Mouse (Mus musculus): ENCODE measurements around the gene Dop1a. TPM values are rescaled to one million over a fixed set of nuclear protein-coding genes. Genes with fewer than 3 reads are reported as not detected.
A peak's percentile ranks its signal among the peaks of the same experiment; 100 is the strongest.

Dop1a gene
- polyA plus RNA-seq, 1 experiment from 2014 or later, result 29.2 TPM

DNA sequence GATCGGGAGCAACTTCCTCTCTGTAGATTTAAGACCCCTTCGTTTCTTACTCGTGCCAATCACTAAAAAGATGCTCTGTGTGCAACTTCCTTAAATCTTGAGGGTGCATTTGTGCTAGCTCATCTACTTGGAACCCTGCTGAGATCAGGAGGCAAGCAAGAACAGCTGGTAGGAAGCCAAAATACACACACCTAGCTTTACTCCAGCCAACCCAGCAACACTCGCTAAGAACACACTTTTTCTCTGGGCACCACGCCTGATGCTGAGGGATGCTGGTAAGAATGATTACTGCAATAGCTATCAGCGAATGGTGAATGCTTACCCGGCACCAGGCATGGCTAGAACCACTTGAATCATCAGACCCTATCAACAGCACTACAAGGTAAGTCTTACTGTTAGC lies 20.1 kb upstream of the Dop1a start:
- Histone ChIP-seq H3K36me3 (ENCODE audit: control insufficient read depth, insufficient read depth, low read length) (no peaks in the 10 kb centered on the region), H3K9me3 (ENCODE audit: control insufficient read depth, low read depth, low read length) (no peaks in the 10 kb centered on the region), H3K4me1 (ENCODE audit: control insufficient read depth, insufficient read depth, low read length) (no peaks in the 10 kb centered on the region), H3K4me3 (ENCODE audit: low read depth, low read length) (no peak overlapping the region), H3K27ac (ENCODE audit: low read length) (no peak overlapping the region), H3K9ac (replicated peaks; ENCODE audit: low read depth, low read length) (no peak overlapping the region), H3K27me3 (ENCODE audit: control insufficient read depth, insufficient read depth, low read length) (no peaks in the 10 kb centered on the region), H3K4me2 (replicated peaks; ENCODE audit: low read depth, low read length) (no peak overlapping the region)
- WGBS, result 86% methylated on average over 7 of the region's 7 CpGs
- ATAC-seq (ENCODE audit: insufficient number of reproducible peaks, insufficient read depth, low FRiP score, low read depth), result no peak

GRCm38 (mm10) chr9:86447431-86447830 lies 19.5 kb upstream of the Dop1a start:
- 93% methylated on average over 8 of the region's 8 CpGs for WGBS
- no peak for ATAC-seq (ENCODE audit: insufficient number of reproducible peaks, insufficient read depth, low FRiP score, low read depth)
- Histone ChIP-seq H3K4me3 (ENCODE audit: low read depth, low read length) (no peak overlapping the region), H3K9me3 (ENCODE audit: control insufficient read depth, low read depth, low read length) (no peaks in the 10 kb centered on the region), H3K36me3 (ENCODE audit: control insufficient read depth, insufficient read depth, low read length) (no peaks in the 10 kb centered on the region), H3K27me3 (ENCODE audit: control insufficient read depth, insufficient read depth, low read length) (no peaks in the 10 kb centered on the region), H3K4me1 (ENCODE audit: control insufficient read depth, insufficient read depth, low read length) (no peaks in the 10 kb centered on the region), H3K27ac (ENCODE audit: low read length) (no peak overlapping the region), H3K4me2 (replicated peaks; ENCODE audit: low read depth, low read length) (no peak overlapping the region), H3K9ac (replicated peaks; ENCODE audit: low read depth, low read length) (no peak overlapping the region)

DNA sequence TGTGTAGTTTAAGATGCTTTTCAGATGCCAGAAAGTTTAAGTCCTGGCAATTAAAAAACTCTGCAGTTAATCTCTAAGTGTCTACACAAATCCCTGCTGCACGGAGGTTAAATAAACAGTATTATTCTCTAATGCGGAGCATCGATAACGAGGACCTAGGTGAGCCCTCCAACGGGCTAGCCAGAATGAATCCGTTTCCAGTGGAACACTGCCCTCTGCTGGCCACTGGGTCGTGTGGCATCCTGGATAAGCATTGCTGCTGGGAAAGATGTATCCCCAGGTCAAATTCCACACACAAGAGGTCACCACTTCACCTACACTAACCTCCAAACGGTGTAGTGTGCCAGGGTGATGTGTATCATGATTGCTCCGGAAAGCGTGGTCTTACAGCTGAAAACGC lies 17.4 kb upstream of the Dop1a start:
- H3K4me3 ChIP-seq (ENCODE audit: low read depth, low read length), result no peak overlapping the region
- WGBS, result 2% methylated on average over 11 of the region's 11 CpGs
- no peak overlapping the region for H3K4me2 ChIP-seq (replicated peaks; ENCODE audit: low read depth, low read length)
- H3K9ac ChIP-seq (replicated peaks; ENCODE audit: low read depth, low read length), result no peak overlapping the region
- no peaks in the 10 kb centered on the region for H3K27me3 ChIP-seq (ENCODE audit: control insufficient read depth, insufficient read depth, low read length)
- no peaks in the 10 kb centered on the region for H3K4me1 ChIP-seq (ENCODE audit: control insufficient read depth, insufficient read depth, low read length)
- H3K9me3 ChIP-seq (ENCODE audit: control insufficient read depth, low read depth, low read length), result no peaks in the 10 kb centered on the region
- no peak overlapping the region for H3K27ac ChIP-seq (ENCODE audit: low read length)
- peak; percentile 58; the same call in 1 of the 2 replicates for ATAC-seq (ENCODE audit: insufficient number of reproducible peaks, insufficient read depth, low FRiP score, low read depth)
- no peaks in the 10 kb centered on the region for H3K36me3 ChIP-seq (ENCODE audit: control insufficient read depth, insufficient read depth, low read length)

GRCm38 (mm10) chr9:86451094-86451493 lies 15.9 kb upstream of the Dop1a start:
- no peak overlapping the region for H3K9ac ChIP-seq (replicated peaks; ENCODE audit: low read depth, low read length)
- no peak overlapping the region for H3K4me3 ChIP-seq (ENCODE audit: low read depth, low read length)
- 73% methylated on average over 6 of the region's 6 CpGs for WGBS
- ATAC-seq (ENCODE audit: insufficient number of reproducible peaks, insufficient read depth, low FRiP score, low read depth), result no peak
- no peaks in the 10 kb centered on the region for H3K27me3 ChIP-seq (ENCODE audit: control insufficient read depth, insufficient read depth, low read length)
- H3K9me3 ChIP-seq (ENCODE audit: control insufficient read depth, low read depth, low read length), result no peaks in the 10 kb centered on the region
- H3K4me1 ChIP-seq (ENCODE audit: control insufficient read depth, insufficient read depth, low read length), result no peaks in the 10 kb centered on the region
- no peak overlapping the region for H3K4me2 ChIP-seq (replicated peaks; ENCODE audit: low read depth, low read length)
- H3K36me3 ChIP-seq (ENCODE audit: control insufficient read depth, insufficient read depth, low read length), result no peaks in the 10 kb centered on the region
- no peak overlapping the region for H3K27ac ChIP-seq (ENCODE audit: low read length)

DNA sequence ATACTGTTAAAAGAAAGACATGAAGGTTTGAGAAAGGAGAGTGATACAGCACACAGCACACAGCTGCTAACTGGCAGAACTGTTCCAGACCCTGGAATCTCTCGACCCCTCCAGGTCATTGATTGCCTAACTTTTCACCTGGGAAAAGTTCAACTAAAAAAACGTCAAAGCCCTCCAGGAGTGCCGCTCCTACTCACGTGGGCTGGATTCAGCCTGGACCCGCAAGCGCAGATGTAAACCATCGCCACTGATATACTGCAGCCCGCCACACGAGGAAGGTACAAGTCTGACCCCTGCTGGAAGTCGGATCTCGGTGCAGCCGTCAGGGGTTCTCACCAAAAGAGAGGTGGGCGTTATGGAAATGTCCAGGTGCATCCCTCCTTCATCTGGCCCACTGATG lies 15.3 kb upstream of the Dop1a start:
- WGBS, result under 1% methylated on average over 13 of the region's 13 CpGs
- ATAC-seq (ENCODE audit: insufficient number of reproducible peaks, insufficient read depth, low FRiP score, low read depth), result peak; percentile 60; the same call in 1 of the 2 replicates
- Histone ChIP-seq H3K4me1 (ENCODE audit: control insufficient read depth, insufficient read depth, low read length) (no peaks in the 10 kb centered on the region), H3K9ac (replicated peaks; ENCODE audit: low read depth, low read length) (no peak overlapping the region), H3K9me3 (ENCODE audit: control insufficient read depth, low read depth, low read length) (no peaks in the 10 kb centered on the region), H3K27ac (ENCODE audit: low read length) (no peak overlapping the region), H3K27me3 (ENCODE audit: control insufficient read depth, insufficient read depth, low read length) (no peaks in the 10 kb centered on the region), H3K4me3 (ENCODE audit: low read depth, low read length) (no peak overlapping the region), H3K4me2 (replicated peaks; ENCODE audit: low read depth, low read length) (peak overlapping the region; percentile 25; the same call in 1 of the 2 replicates), H3K36me3 (ENCODE audit: control insufficient read depth, insufficient read depth, low read length) (no peaks in the 10 kb centered on the region)

DNA sequence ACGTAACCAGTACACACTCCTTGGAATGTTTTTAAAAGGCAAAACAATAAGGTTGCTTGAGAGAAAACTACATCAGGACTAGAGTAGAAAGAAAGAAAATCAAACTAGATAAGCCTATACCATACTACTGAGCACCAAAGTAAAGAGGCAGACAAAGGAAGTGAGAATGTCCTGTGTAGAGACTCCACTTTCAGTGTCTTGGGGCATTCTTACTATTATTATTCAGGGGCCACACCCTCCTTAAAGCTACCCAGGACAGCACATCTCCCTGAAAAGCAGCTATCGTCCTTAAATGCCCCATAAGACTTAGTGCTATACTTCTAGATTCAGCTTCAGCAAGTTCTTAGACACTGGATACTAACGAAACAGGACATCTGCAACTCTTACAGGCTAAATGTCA lies 13.3 kb upstream of the Dop1a start:
- Histone ChIP-seq H3K36me3 (ENCODE audit: control insufficient read depth, insufficient read depth, low read length) (no peaks in the 10 kb centered on the region), H3K4me1 (ENCODE audit: control insufficient read depth, insufficient read depth, low read length) (no peaks in the 10 kb centered on the region), H3K9ac (replicated peaks; ENCODE audit: low read depth, low read length) (no peak overlapping the region), H3K4me3 (ENCODE audit: low read depth, low read length) (no peak overlapping the region), H3K27me3 (ENCODE audit: control insufficient read depth, insufficient read depth, low read length) (no peaks in the 10 kb centered on the region), H3K9me3 (ENCODE audit: control insufficient read depth, low read depth, low read length) (no peaks in the 10 kb centered on the region), H3K4me2 (replicated peaks; ENCODE audit: low read depth, low read length) (no peak overlapping the region), H3K27ac (ENCODE audit: low read length) (no peak overlapping the region)
- no peak for ATAC-seq (ENCODE audit: insufficient number of reproducible peaks, insufficient read depth, low FRiP score, low read depth)
- WGBS, result 78% methylated on average over 3 of the region's 3 CpGs

DNA sequence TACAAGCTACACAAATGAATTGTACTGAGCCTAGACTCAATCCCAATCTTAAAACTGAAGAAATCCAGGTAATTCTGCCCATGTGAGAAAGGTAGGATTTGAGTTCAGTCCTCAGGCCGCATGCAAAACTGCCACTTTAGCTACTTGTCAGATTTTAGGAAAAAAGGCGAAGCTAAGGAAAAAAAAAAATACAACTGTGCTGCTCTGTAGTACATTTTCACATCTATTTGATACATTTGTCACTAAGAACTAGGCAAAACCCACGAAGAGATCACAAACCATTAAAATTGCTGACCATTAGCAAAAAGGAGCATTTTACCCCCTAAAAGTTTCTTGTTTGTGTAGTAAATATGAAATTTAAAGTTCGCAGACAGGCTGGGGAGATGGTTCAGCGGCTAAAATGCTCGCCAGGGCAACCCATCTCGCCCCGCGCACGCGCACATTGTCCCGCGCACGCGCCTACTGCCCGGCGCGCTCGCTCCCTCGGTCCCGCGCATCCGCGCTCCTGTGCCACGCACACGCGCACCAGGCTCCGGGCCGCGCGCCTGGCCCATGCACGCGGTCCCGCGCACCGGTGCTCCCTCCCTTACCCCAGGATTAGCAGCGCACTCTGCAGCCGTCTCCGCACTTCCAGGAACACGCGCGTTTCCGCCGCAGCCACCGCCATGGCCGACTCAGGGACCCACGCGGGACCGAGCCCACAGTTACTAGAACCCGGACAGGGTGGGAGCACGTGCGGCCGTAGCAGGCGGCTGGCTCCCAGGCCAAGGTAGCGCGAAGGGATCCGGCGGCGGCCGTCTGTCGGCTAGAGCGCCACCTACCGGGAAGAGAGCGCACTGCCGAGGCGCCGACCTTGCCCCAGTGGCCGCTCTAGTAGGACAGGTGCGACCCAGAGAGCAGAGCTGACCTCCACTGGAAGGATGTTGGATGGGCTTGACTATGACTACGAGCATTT lies 2.5 kb upstream of the Dop1a start, which contains the start of gene Ube2cbp:
Ube2cbp (minus strand) TSS at position 800 of the 955 bp plus-strand sequence.
- 0 out of 2 replicates have a peak, but pooled peaks cover 6% of the 10 kb centered on the region for H3K4me1 ChIP-seq (ENCODE audit: control insufficient read depth, insufficient read depth, low read length)
- 2% methylated on average over 70 of the region's 70 CpGs for WGBS
- peak within 1 kb of the TSS; percentile 69 for H3K9ac ChIP-seq (replicated peaks; ENCODE audit: low read depth, low read length)
- H3K36me3 ChIP-seq (ENCODE audit: control insufficient read depth, insufficient read depth, low read length), result no peaks in the 10 kb centered on the region
- peak; percentile 75 for ATAC-seq (ENCODE audit: insufficient number of reproducible peaks, insufficient read depth, low FRiP score, low read depth)
- H3K27ac ChIP-seq (ENCODE audit: low read length), result peak within 1 kb of the TSS; percentile 59; the same call in 1 of the 2 replicates
- H3K4me2 ChIP-seq (replicated peaks; ENCODE audit: low read depth, low read length), result peak within 1 kb of the TSS; percentile 45
- no peaks in the 10 kb centered on the region for H3K9me3 ChIP-seq (ENCODE audit: control insufficient read depth, low read depth, low read length)
- H3K27me3 ChIP-seq (ENCODE audit: control insufficient read depth, insufficient read depth, low read length), result no peaks in the 10 kb centered on the region
- H3K4me3 ChIP-seq (ENCODE audit: low read depth, low read length), result peak within 1 kb of the TSS; percentile 63

DNA sequence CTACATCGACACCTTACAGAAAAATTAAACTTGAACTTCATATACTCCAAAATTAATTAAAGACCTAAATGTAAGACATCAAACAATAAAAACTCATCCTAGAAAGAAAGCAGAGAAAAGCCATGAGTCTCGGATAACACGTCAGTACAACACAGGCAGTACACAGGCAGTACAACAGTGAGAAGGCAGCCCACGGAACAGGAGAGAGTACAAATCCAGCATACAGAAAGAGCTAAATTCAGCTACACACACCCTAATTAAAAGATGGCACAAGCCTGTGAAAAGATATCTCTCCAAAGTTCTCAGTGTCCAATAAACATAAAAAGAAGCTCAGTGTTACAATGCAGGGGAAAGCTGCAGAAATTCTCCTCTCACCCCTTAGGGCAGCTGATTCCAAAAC lies 9.0 kb downstream of the Dop1a start:
- H3K9ac ChIP-seq (replicated peaks; ENCODE audit: low read depth, low read length), result no peak overlapping the region
- ATAC-seq (ENCODE audit: insufficient number of reproducible peaks, insufficient read depth, low FRiP score, low read depth), result no peak

More for the DNA sequence above, 9.0 kb downstream of the Dop1a start:
- no peak overlapping the region for H3K4me3 ChIP-seq (ENCODE audit: low read depth, low read length)
- H3K36me3 ChIP-seq (ENCODE audit: control insufficient read depth, insufficient read depth, low read length), result no peaks in the 10 kb centered on the region
- no peaks in the 10 kb centered on the region for H3K27me3 ChIP-seq (ENCODE audit: control insufficient read depth, insufficient read depth, low read length)
- WGBS, result 93% methylated on average over 4 of the region's 4 CpGs
- H3K9me3 ChIP-seq (ENCODE audit: control insufficient read depth, low read depth, low read length), result no peaks in the 10 kb centered on the region
- H3K4me1 ChIP-seq (ENCODE audit: control insufficient read depth, insufficient read depth, low read length), result no peaks in the 10 kb centered on the region
- no peak overlapping the region for H3K4me2 ChIP-seq (replicated peaks; ENCODE audit: low read depth, low read length)
- H3K27ac ChIP-seq (ENCODE audit: low read length), result no peak overlapping the region

Data from stomach, embryonic 14.5 days (tissue).